Mouse (Mus musculus): Measurements from ENCODE around the gene Pml. TPM values are rescaled to one million over a fixed set of nuclear protein-coding genes. Genes with fewer than 3 reads are reported as not detected.

Gene Pml
- polyA plus RNA-seq, 1 experiment from 2014 or later, result 8.5 TPM

- no peak for ATAC-seq
- Histone ChIP-seq H3K9ac (replicated peaks) (no peak overlapping the region), H3K36me3 (replicated peaks; ENCODE audit: insufficient read depth, low read length) (no peaks in the 10 kb centered on the region), H3K27ac (ENCODE audit: low read depth) (no peak overlapping the region), H3K4me2 (ENCODE audit: low read depth, low read length) (peak overlapping the region; percentile 45), H3K27me3 (ENCODE audit: insufficient read depth, low read length) (peaks cover 81% of the 10 kb centered on the region), H3K4me3 (ENCODE audit: low read depth, low read length) (peak overlapping the region; percentile 19; the same call in 1 of the 2 replicates), H3K4me1 (ENCODE audit: insufficient read depth) (peaks cover 6% of the 10 kb centered on the region), H3K9me3 (ENCODE audit: low read length) (no peaks in the 10 kb centered on the region)
- WGBS (ENCODE audit: insufficient replicate concordance), result 5% methylated on average over 46 of the region's 46 CpGs
- TF ChIP-seq CTCF (IDR thresholded peaks at IDR 0.05; ENCODE audit: low read depth) (no peak), EP300 (IDR thresholded peaks at IDR 0.05; ENCODE audit: low read depth) (no peak)
- DNase-seq, result no peak
These were observed 52.7 kb downstream of the Pml start for GRCm38 (mm10) chr9:58196610-58197567.

GRCm38 (mm10) chr9:58196141-58196540, 53.4 kb downstream of the Pml start:
- Histone ChIP-seq H3K36me3 (replicated peaks; ENCODE audit: insufficient read depth, low read length) (no peaks in the 10 kb centered on the region), H3K4me1 (ENCODE audit: insufficient read depth) (peaks cover 6% of the 10 kb centered on the region), H3K27ac (ENCODE audit: low read depth) (no peak overlapping the region), H3K4me2 (ENCODE audit: low read depth, low read length) (peak overlapping the region; percentile 30), H3K27me3 (ENCODE audit: insufficient read depth, low read length) (peaks cover 75% of the 10 kb centered on the region), H3K4me3 (ENCODE audit: low read depth, low read length) (0 out of 2 replicates have a peak overlapping the region, but pooled peaks have one; percentile 7), H3K9me3 (ENCODE audit: low read length) (no peaks in the 10 kb centered on the region), H3K9ac (replicated peaks) (no peak overlapping the region)
- TF ChIP-seq CTCF (IDR thresholded peaks at IDR 0.05; ENCODE audit: low read depth), result no peak
- DNase-seq (no peak), ATAC-seq (no peak)
- WGBS (ENCODE audit: insufficient replicate concordance), result 4% methylated on average over 14 of the region's 14 CpGs

GRCm38 (mm10) chr9:58195671-58196070, 53.9 kb downstream of the Pml start:
- Histone ChIP-seq H3K27me3 (ENCODE audit: insufficient read depth, low read length) (peaks cover 72% of the 10 kb centered on the region), H3K36me3 (replicated peaks; ENCODE audit: insufficient read depth, low read length) (no peaks in the 10 kb centered on the region)

DNA sequence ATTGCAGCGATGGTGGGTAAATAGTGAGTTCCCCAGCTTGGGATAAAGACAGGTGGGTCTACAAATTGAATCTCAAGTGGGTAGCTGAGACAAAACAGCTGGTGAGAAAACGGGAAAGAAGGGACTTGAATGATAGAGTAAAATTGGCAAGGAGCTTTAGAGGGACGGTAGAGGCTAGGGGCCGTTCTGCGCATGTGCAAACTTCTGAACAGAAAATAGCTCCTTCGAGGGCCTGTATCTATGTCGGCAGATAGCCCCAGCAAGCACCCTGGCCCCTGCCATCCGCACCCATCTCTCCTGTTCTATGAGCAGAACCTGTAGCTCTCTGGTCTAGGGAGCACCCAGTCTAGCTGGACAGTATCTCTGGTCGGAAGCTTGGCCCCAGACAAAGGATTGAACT, 55.4 kb downstream of the Pml start:
- Histone ChIP-seq H3K27ac (ENCODE audit: low read depth) (no peak overlapping the region), H3K4me1 (ENCODE audit: insufficient read depth) (peaks cover 6% of the 10 kb centered on the region), H3K4me2 (ENCODE audit: low read depth, low read length) (no peak overlapping the region), H3K9me3 (ENCODE audit: low read length) (no peaks in the 10 kb centered on the region), H3K36me3 (replicated peaks; ENCODE audit: insufficient read depth, low read length) (no peaks in the 10 kb centered on the region), H3K9ac (replicated peaks) (no peak overlapping the region), H3K4me3 (ENCODE audit: low read depth, low read length) (no peak overlapping the region), H3K27me3 (ENCODE audit: insufficient read depth, low read length) (peaks cover 57% of the 10 kb centered on the region)
- no peak for ATAC-seq
- TF ChIP-seq EP300 (IDR thresholded peaks at IDR 0.05; ENCODE audit: low read depth) (no peak), CTCF (IDR thresholded peaks at IDR 0.05; ENCODE audit: low read depth) (no peak)
- no peak for DNase-seq
- WGBS (ENCODE audit: insufficient replicate concordance), result 57% methylated on average over 9 of the region's 9 CpGs

More at GRCm38 (mm10) chr9:58195671-58196070, 53.9 kb downstream of the Pml start:
- ATAC-seq (no peak), DNase-seq (no peak)
- TF ChIP-seq CTCF (IDR thresholded peaks at IDR 0.05; ENCODE audit: low read depth) (no peak), EP300 (IDR thresholded peaks at IDR 0.05; ENCODE audit: low read depth) (no peak)
- Histone ChIP-seq H3K9ac (replicated peaks) (no peak overlapping the region), H3K9me3 (ENCODE audit: low read length) (no peaks in the 10 kb centered on the region), H3K4me2 (ENCODE audit: low read depth, low read length) (no peak overlapping the region), H3K4me3 (ENCODE audit: low read depth, low read length) (no peak overlapping the region), H3K4me1 (ENCODE audit: insufficient read depth) (peaks cover 6% of the 10 kb centered on the region), H3K27ac (ENCODE audit: low read depth) (no peak overlapping the region)
- 0% methylated on average over 1 of the region's 1 CpGs for WGBS (ENCODE audit: insufficient replicate concordance)

- Histone ChIP-seq H3K4me3 (ENCODE audit: low read depth, low read length) (no peak overlapping the region), H3K36me3 (replicated peaks; ENCODE audit: insufficient read depth, low read length) (no peaks in the 10 kb centered on the region), H3K9ac (replicated peaks) (no peak overlapping the region), H3K27ac (ENCODE audit: low read depth) (no peak overlapping the region), H3K4me2 (ENCODE audit: low read depth, low read length) (no peak overlapping the region), H3K9me3 (ENCODE audit: low read length) (no peaks in the 10 kb centered on the region), H3K4me1 (ENCODE audit: insufficient read depth) (no peaks in the 10 kb centered on the region), H3K27me3 (ENCODE audit: insufficient read depth, low read length) (no peaks in the 10 kb centered on the region)
- TF ChIP-seq CTCF (IDR thresholded peaks at IDR 0.05; ENCODE audit: low read depth) (no peak), EP300 (IDR thresholded peaks at IDR 0.05; ENCODE audit: low read depth) (no peak)
- WGBS (ENCODE audit: insufficient replicate concordance), result 67% methylated on average over 6 of the region's 6 CpGs
- ATAC-seq, result no peak
- DNase-seq, result no peak
These were observed 65.1 kb downstream of the Pml start for GRCm38 (mm10) chr9:58184456-58184855.

- WGBS (ENCODE audit: insufficient replicate concordance), result 85% methylated on average over 2 of the region's 2 CpGs
- H3K4me1 ChIP-seq (ENCODE audit: insufficient read depth), result no peaks in the 10 kb centered on the region
- H3K9ac ChIP-seq (replicated peaks), result no peak overlapping the region
- no peak overlapping the region for H3K4me2 ChIP-seq (ENCODE audit: low read depth, low read length)
- DNase-seq (no peak), ATAC-seq (no peak)
- H3K27ac ChIP-seq (ENCODE audit: low read depth), result no peak overlapping the region
- H3K4me3 ChIP-seq (ENCODE audit: low read depth, low read length), result no peak overlapping the region
- H3K27me3 ChIP-seq (ENCODE audit: insufficient read depth, low read length), result no peaks in the 10 kb centered on the region
- no peaks in the 10 kb centered on the region for H3K36me3 ChIP-seq (replicated peaks; ENCODE audit: insufficient read depth, low read length)
- H3K9me3 ChIP-seq (ENCODE audit: low read length), result no peaks in the 10 kb centered on the region
- no peak for TF ChIP-seq EP300 (IDR thresholded peaks at IDR 0.05; ENCODE audit: low read depth)
- no peak for TF ChIP-seq CTCF (IDR thresholded peaks at IDR 0.05; ENCODE audit: low read depth)
These were observed 70.2 kb downstream of the Pml start for GRCm38 (mm10) chr9:58179390-58179789.
